7 mouse cellular contexts compared by ENCODE assay signal in genomic region chr8:122269404-122269803, GRCm38 (mm10). TPM values are rescaled to one million over a fixed set of nuclear protein-coding genes. Genes with fewer than 3 reads are reported as not detected.
DNase-seq lines count a peak whose midpoint lies in the region; ATAC-seq and TF ChIP-seq lines count a peak whose summit lies in the region.

No protein-coding gene starts in this region.

- intact Hi-C loops in gastrocnemius, adult 2 months (cut with DNase I): loop anchor here (5.0 kb wide), 1 partner anchor 292 kb away; no protein-coding TSS in a partner anchor
- intact Hi-C loops in left cerebral cortex, postnatal 36 days (cut with DNase I): loop anchor here (2.0 kb wide), 1 partner anchor 293 kb away; no protein-coding TSS in a partner anchor

- H3K4me1 ChIP-seq in intestine, embryonic 14.5 days (replicated peaks; ENCODE audit: control insufficient read depth, insufficient read depth, low read length): peaks cover 12% of the 10 kb centered on the region

- DNase-seq in adrenal gland, adult 18-20 months (ENCODE audit: low spot score in 2 of 2): peak; percentile 71 to 82
- DNase-seq in cerebellum, postnatal 36 days: peak; percentile 85 to 89
- peak; percentile 85 for DNase-seq in gastrocnemius, adult 2 months
- peak; percentile 92 for DNase-seq in intestine, embryonic 14.5 days (ENCODE audit: low spot score)
- peak; percentile 79 to 82 for DNase-seq in left cerebral cortex, postnatal 36 days (ENCODE audit: low spot score in 2 of 2)
- DNase-seq in mesoderm, embryonic 11.5 days (ENCODE audit: low read depth, low spot score): peak; percentile 83
- DNase-seq in right cerebral cortex, postnatal 4 days: peak; percentile 93

- peak; percentile 47 for ATAC-seq in intestine, embryonic 14.5 days (replicated peaks; ENCODE audit: low FRiP score, low TSS enrichment, low read depth)

- 6% methylated on average over 21 of the region's 21 CpGs for WGBS in intestine, embryonic 14.5 days

- H3K27ac ChIP-seq in gastrocnemius, adult 2 months: no peak overlapping the region; the same call in 1 of the 2 replicates
- no peak overlapping the region for H3K27ac ChIP-seq in intestine, embryonic 14.5 days (ENCODE audit: low read depth)

- H3K4me3 ChIP-seq in gastrocnemius, adult 2 months: peak overlapping the region; percentile 67
- peak overlapping the region; percentile 28 for H3K4me3 ChIP-seq in intestine, embryonic 14.5 days (ENCODE audit: low read depth, low read length)

- no peaks in the 10 kb centered on the region for H3K36me3 ChIP-seq in intestine, embryonic 14.5 days (ENCODE audit: control insufficient read depth, insufficient read depth, low read length)

- peaks cover 8% of the 10 kb centered on the region; the same call in 1 of the 2 replicates for H3K27me3 ChIP-seq in intestine, embryonic 14.5 days (replicated peaks; ENCODE audit: control insufficient read depth, insufficient read depth, low read length)

- no peaks in the 10 kb centered on the region for H3K9me3 ChIP-seq in intestine, embryonic 14.5 days (ENCODE audit: control insufficient read depth, low read length)

- H3K4me2 ChIP-seq in intestine, embryonic 14.5 days (ENCODE audit: low read length): peak overlapping the region; percentile 66

- H3K9ac ChIP-seq in intestine, embryonic 14.5 days (ENCODE audit: low read length): peak overlapping the region; percentile 35

- peak; percentile 93 for TF ChIP-seq CTCF in gastrocnemius, adult 2 months (IDR thresholded peaks at IDR 0.05)

RNA-seq across cellular contexts. Expression of gene Zfpm1, which starts 12.5 kb away (rescaled TPM):
- total RNA-seq in adrenal gland, adult 18-20 months (2021): 10 to 100 TPM; 11.8 to 14.2 TPM
- total RNA-seq in gastrocnemius, adult 2 months (2021): 1 to 10 TPM; 6.6 to 8.8 TPM
- polyA plus RNA-seq in intestine, embryonic 14.5 days (2014; fragmentation: Nextera tagmentation; extraction: Ambion mirVana): 4.2 and 6.4 TPM in 2 replicates
- 10 to 100 TPM; 33.9 to 35.3 TPM for total RNA-seq in left cerebral cortex, postnatal 36 days (2021)
